Mouse (Mus musculus): ENCODE measurements around the gene Nr1i2.
A peak's percentile ranks its signal among the peaks of the same experiment; 100 is the strongest.
"Not testable (repeated sequence)": the region's sequence is repeated elsewhere in the genome, so short reads cannot be mapped to it uniquely, and the experiment has no call there.

Gene Nr1i2

DNA sequence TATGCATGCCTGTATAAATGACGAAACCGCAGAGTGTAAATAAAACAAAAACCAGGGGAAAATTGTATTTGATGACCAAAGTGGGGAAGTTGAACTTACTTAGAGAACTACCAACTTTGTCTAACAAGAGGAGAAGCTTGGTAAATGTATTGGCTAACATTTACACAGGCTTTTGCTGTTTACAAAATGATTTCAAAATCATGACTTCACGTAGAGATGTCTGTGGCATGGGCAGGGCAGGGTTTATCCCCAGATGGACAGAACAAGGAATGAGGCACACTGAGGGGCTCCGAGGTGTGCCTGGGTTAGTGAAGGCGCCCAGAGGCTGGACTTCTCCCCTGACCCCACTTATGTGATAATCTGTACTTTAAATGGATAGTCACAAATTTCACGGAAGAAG is 7.3 kb downstream of the Nr1i2 start:
- no peak for DNase-seq (ENCODE audit: low spot score in 2 of 2)

DNA sequence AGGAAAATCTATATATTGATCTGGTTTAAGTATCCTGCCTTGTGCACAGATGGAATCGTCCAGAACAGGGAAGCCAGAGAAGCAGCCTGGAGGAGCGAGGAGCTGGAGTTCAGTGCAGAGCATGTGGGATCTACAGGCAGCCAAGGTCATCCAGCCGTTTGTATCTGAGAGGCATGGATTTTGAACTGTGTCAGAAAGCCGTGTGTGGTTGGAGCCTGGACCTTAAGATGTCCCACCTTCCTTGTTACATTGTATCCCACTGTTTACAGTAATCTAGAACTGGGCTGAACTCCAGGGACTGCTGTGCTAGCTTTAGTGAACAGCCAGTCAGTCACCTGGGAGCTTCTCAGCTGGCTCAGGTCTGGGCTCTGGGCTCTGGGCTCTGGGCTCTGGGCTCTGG is 8.1 kb downstream of the Nr1i2 start:
- no peak for DNase-seq (ENCODE audit: low spot score in 2 of 2)

DNA sequence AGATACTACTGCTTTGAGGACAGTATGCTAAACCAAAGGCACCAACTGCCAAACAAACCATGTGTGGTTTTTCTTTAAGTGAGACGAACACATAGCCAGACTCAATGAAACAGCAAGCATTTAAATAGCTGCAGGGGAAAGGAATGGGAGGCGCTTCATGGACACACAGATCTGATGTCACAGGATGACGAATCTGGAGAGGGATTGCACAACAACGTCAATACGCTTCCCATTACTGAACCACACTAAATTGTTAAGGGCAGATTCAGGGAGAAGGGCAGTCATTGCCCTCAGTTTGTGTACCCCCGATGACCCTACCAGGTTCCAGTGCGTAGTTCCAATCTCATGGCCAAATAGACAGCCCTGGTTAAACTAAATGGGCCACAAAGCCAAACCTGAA is 8.8 kb downstream of the Nr1i2 start:
- no peak for DNase-seq (ENCODE audit: low spot score in 2 of 2)

DNA sequence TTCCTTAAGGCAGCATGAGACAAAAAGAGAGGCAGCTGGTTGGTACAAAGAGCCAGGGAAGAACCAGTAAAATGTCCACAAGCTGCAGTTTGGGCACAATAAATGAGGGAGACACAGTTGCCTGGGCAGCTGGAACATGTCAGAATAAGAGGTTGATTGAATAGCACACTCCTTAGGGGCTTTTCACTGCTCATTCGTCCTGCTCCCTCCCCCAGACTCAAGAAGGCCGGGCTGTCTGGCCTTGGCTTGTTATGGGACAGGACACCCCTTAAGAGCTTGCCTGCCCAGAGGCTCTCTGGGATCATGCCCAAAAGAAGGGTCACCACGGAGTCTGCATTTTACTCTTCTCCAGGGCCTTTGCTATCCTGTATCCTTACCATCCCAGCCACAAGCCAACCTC is 11.3 kb downstream of the Nr1i2 start:
- DNase-seq (ENCODE audit: low spot score in 2 of 2) = no peak

DNA sequence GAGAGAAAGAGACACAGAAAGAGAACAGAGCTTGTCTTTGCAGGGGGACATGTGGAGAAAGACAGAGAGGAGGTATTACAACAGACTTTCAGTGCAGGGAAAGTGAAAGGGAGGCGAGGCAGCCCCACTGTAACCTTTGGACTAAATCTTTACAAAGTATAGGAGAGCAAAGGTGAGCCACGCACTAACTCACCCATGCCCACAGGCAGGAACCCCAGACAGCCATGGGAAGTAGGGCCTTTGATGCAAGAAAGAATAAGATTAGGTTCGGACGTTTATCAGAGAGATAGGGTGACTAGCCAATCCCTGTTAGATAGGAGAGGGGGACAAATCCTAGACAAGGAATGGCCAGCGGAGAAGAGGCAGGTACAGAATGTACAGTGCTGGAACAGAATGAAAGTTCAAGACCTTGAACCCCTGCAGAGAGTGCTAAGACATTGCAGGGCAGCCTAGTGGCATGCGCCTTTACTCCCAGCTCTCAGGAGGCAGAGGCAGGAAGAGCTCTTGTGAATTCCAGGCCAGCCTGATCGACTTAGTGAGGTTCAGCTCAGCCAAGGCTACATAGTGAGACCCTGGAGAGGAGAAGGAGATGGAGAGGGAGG is 12.0 kb downstream of the Nr1i2 start:
- no peak for DNase-seq (ENCODE audit: low spot score in 2 of 2)

DNA sequence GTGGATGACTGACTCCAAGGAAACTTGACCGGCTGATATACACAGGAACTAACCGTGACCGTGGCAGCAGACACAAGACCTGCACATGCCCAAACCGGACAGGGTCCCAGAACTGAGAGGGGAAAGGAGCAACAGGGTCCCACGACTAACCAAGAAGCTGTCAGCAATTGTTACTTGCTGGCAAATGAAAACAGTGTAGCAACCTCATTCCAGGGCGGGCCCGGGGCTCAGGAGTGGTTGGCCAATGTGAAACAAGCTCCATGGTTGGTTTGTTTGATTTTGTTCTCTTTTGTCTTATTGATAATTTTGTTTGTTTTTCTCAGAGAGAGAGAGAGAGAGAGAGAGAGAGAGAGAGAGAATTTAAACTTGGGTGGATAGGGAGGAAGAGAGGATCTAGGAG is 13.7 kb downstream of the Nr1i2 start:
- no peak for DNase-seq (ENCODE audit: low spot score in 2 of 2)

DNA sequence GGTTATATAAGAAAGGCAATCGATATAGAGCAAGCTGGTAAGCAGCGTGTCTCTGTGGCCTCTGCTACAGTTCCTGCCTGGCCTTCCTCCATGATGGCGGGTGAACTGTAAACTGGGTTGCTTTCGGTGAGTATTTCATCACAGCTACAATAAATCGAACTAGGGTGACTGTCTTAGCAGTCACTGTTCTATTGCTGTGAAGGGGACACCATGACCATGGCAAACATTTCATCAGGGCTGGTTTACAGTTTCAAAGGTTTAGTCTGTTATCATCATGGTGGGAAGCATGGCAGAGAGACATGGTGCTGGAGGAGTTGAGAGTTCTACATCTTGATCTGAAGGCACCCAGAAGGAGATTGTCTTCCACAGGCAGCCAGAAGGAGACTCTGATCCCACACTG is 14.8 kb downstream of the Nr1i2 start:
- no peak for DNase-seq (ENCODE audit: low spot score in 2 of 2)

DNA sequence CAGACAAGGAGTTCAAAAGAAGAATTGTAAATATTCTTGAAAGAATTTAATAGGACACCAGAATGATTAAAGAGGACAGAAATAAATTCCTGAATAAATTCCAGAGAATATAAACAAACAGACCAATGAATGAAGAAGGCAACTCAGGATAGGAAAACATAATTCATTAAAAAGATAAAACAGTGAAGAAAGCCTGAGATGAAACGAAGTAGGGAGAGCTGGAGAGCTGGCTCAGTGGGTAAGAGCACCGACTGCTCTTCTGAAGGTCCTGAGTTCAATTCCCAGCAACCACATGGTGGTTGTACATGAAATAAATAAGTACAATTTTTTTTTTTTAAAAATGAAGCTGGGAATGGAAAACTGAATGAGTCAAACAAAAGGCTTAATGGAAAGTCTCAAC is 19.9 kb downstream of the Nr1i2 start:
- no peak for DNase-seq (ENCODE audit: low spot score in 2 of 2)

DNA sequence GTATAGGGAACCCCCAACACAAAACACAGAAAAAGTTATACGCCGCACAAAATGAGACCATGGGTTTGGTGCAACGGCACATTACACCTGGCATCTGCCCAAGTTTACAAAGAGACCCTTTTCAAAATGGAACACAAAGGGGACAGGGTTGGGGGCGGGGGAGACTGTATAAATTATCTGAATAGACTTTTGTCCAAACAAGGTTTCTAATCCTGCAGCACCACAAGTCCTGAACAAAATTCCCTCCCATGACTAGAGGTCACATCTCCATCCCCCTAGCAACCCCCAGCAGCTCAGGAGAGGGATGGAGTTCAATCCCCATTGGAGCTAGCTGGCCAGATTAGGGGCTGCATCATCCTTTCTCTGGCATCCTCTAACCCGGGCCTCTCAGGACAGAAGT is 22.1 kb downstream of the Nr1i2 start:
- no peak for DNase-seq (ENCODE audit: low spot score in 2 of 2)

DNA sequence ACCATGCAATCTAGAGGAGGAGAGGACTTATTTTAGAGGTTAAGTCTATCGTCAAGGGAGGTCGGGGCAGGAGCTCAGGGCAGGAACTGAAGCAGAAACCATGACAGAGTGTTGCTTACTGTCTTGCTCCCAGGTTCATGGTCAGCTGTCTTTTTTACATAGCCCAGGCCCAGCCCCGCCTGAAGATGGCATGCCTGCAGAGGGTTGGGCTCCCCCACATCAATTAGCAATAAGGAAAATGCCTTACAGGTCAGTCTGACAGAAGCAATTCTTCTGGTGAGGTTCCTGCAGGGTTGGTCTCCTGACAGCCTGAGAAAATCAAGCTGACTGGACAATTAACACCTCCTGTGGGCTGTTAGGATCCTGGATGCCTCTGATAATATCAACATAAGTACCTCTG is 23.0 kb downstream of the Nr1i2 start:
- DNase-seq (ENCODE audit: low spot score in 2 of 2) = no peak

DNA sequence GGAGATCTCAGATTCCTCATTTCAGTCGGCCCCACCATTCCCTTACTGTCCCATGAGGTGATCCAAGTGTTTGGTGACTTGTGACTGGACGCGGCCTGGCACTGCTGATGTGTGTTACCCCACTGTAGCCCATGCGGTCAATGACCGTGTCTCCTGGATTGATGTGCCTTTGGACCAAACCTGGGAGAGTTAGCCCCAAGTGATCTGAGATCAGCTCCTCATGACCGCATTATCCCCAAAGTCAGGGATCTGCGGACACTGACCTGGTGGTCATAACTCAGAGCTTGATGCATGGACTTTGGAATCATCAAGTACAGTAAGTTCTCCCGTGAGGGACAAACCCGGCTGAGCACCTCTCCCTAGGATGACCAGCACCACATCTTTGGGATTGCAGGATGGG is 38.7 kb downstream of the Nr1i2 start:
- DNase-seq (ENCODE audit: low spot score in 2 of 2) = no peak

DNA sequence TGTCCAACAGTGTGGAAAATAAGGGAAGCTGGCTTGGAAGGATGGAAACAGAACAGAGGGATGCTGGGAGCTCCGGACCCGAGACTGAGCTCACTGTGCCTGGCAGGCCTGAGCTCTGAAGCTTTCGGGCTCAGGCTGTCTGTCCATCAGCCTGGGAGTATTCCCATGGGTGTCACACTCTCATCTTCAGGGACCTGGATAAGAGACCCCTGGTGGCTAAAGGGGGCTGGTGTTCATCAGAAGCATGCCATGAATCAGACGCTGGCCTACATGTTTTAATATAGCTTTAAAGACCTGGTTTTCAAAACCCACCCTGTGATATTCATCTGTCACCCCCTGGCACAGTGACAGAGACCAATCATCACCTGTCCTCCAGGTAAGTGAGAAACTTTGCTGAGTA is 39.5 kb downstream of the Nr1i2 start:
- no peak for DNase-seq (ENCODE audit: low spot score in 2 of 2)

DNA sequence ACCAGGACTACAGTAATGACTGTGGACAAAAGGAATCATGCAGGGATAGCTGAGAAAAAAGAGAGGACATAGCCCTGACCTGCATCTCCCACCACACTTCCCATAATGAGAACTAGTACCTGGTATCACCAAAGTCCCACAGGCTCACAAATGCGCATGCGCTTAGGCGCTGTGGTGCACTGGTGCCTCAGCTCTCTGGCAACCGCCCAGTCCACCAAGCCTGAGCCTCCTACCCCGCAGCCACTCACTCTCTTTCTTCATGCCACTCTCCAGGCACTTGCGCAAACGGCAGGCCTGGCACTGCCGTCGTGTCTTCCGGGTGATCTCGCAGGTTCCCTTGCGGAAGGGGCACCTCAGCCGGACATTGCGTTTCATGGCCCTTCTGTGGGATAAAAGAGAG is 40.6 kb downstream of the Nr1i2 start:
- DNase-seq (ENCODE audit: low spot score in 2 of 2) = no peak

DNA sequence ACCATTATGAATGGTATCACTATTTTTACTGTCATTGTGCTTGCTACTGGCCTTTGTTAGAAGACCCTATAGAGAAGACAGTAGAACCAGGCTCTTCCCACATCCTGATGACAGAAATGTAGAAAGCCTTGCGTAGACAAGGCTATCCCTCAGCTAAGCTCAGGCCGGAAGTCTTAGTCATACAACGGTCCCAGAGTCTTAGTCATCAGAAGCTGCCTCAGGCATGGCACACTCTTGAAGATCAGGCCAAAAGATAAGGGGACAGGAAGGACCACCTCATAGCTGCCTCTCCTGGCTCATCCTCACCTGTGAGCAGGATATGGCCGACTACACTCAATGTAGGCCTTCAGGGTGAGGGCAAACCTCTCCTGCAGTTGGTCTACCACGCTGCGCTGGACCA is 44.2 kb downstream of the Nr1i2 start:
- no peak for DNase-seq (ENCODE audit: low spot score in 2 of 2)

DNA sequence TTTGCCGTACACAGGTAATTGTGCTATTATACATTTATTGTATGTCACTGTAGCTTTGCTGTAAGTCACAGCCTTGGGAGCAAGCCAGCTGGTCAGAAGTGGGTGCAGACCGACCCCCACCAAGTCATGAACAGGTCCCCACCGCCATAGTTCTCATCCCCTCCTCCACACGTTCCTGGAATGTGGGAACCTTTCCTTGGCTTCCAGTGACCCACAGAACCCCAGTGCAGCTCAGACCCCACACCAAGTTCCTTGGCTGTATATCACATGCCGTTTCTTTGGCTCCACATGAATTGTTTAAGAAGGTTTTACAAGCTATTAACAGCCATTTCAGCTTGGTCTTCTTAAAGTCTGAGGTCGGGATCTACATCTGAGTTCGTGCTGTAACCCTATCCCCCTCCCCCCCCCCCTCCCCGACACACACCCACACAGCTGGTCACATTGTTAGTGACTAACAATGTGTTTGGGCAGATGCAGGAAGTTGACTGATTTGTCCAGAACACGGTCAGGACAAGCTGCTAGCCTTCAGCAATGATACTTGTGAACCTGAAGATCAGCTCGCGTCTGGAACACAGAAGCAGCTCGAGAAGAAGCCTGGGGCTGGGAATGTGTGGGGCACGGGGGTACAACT is 46.2 kb downstream of the Nr1i2 start:
- DNase-seq (ENCODE audit: low spot score in 2 of 2) = peak in 1 of 2 experiments; percentile 44

DNA sequence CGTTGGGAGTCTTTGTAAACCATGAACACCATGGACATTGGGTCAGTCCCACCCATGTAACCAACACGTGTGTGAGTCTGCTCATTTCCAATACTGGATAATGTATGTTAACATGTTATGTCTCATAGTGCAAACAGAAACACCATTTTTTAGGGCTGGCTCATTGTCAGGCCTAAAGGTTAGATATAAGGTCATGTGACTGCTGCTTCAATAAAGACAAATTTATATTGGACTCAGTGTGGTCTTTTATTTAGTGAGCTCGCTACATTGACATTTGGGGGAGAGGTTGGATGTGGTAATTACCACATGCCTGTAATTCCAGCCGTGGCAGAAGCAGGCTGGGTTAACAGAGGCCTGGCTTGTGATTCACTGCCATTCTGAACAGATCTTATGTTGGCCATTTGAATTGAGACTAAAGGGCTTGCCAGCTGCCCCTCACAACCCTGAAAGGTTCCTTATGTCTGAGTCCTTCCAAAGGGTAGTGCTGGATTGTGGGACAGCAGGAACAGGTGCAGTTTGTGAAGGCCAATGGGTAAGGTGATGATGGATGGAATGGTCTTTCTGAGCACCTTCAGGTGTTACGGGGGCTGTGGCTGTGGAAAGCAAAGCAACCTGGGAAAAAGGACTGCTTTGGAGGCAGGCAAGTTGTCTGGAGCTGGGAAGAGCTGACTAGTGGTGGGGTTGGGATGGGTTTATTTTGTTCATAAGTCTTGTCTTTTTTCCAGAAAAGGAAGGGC is 48.6 kb downstream of the Nr1i2 start:
- no peak for DNase-seq (ENCODE audit: low spot score in 2 of 2)

DNA sequence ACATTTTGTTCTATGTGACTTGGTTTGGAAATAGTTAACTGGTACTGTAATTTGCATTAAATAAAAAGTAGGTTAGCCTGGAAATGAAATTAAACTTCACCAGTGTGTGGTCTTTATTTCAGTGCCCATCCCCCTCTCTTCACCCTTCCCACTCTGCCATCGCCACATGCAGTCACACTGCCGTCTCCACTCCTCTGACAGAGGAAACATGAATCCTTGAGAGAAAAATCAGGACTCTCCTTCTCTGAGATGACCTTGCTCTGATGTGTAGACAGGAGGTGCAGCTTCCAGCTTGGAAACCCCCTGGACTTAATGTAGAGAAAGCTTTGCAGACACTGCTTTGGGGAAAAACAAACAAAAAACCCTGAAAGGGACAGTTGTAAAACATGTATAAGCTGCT is 49.2 kb downstream of the Nr1i2 start:
- DNase-seq (ENCODE audit: low spot score in 2 of 2) = no peak

DNA sequence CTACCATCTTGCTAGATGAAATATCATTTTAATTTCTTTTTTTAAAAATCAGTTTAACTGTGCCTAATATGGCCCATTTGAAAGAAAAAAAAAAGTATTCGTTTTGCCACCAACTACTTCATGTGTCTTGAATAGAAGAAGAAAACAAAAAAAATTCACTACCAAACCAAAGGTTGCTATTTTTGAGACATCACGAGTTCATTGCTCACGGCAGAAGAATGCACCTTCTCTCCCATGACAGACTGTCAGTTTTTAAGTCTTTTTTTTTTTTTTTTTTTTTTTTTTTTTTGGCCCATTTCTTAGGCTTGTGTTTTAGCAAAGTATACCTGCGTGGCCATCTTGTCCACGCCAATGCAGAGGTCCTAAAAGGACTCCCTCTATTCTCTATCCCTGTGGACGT is 50.5 kb downstream of the Nr1i2 start:
- DNase-seq (ENCODE audit: low spot score in 2 of 2) = no peak

DNA sequence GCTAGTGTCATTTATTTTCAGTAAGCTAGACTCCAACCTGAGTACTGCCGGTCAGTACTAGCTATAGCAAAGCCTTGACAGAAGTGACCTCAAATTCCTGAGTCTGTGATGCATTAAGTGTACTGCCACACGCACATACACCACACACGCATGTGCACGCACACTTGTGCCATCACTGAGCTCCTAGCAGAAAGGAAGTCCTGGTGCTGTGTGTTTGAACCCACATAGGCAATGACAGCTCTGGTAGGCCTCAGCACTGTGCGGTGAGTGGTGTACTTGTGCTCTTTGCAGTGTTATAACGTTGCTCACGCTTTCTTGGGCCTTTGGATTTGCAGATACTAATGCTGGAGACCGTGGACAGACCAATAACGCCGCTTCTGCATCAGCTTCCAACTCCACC is 54.5 kb downstream of the Nr1i2 start:
- no peak for DNase-seq (ENCODE audit: low spot score in 2 of 2)

DNA sequence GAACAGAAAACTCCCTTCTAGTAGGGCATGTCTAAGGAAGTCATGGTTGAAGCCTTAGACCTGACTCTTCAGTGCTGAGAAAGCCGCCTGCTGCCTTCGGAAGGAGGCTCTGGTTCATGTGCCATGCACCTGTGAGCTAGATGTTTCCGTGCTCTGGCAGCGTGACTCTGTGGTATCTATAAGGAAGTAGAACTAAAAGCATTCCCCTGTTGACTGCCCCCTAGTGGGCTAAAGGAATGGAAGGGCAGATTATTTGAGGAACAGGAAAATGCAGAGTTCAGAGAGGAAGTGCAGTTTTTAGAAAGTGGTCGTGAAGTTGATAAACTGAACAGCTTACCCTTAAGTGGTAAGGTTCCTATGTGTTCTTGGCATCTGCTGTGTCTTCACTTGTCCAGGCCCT is 54.9 kb downstream of the Nr1i2 start:
- peak; percentile 69 to 81 for DNase-seq (ENCODE audit: low spot score in 2 of 2)

DNA sequence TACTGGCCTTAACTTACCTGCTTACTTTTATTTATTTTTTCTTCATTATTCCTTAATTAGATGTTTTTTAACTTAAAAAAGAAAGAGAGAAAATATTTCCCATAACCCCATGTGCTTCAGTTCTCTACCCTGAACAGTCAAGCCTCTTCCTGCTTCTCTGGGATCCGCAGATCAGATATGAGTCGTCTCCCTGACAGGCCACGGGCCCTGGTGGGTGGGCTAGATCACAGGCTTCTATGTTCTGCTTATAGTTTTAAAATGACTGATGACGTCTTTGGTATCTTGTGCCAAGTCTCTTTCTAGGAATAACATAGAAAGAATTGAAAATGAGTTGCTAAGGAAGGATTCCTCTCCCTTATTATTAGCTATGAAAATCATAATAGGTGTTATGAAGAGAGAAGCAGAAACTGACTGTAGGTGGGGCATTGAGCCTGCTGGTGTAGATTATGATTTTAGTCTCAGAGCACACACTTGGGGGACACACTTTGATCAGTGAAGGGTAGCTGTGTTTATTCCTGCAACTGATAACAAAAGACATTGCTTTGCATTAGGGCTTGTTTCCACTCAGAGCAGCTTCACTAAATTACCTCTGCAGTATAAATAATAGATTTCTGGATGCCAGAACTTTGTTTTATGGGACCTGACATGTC is 57.6 kb downstream of the Nr1i2 start:
- DNase-seq (ENCODE audit: low spot score in 2 of 2) = no peak

DNA sequence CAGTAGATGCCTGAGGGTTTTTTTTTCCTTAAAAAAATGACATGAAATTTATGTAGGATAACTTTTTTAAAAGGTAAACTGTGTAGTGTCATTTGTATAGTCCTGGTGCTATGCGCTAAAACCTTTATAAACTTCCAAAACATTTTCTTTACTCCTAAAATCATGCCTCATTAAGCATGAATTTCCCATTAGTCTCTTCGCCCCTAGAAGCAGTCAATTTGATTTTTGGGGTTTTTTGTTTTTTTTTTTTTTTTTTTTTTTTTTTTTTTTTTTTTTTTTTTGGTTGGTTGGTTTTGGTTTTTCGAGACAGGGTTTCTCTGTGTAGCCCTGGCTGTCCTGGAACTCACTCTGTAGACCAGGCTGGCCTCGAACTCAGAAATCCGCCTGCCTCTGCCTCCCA is 72.1 kb downstream of the Nr1i2 start:
- DNase-seq (ENCODE audit: low spot score in 2 of 2) = not testable (repeated sequence)

DNA sequence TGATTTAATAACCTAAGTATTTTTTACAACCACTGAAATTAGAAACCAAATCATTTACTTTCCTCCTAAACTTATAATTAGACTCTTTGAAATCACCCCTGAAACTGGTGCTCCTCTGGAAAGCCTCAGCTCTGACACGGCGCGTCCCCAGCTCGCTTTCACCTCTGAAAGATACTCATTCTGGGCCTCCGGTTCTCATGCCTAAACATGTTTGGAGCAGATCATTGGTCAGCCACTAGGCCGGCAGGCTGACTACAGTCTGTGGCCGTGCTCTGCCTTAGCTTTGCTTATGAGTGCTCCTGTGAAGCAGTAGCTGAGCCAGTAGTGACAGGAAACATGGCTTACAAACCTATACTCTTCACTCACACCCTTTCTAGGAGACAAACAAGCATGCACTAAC is 89.4 kb downstream of the Nr1i2 start:
- no peak for DNase-seq (ENCODE audit: low spot score in 2 of 2)

Data from spleen, postnatal 4 days (tissue).